Mouse (Mus musculus) cerebellum, postnatal 36 days (tissue): Measurements from ENCODE around the gene Reln.

Experiments used
- DNase-seq, 2 experiments: peaks; one replicate each; pipeline ENCODE4 v3.0.0; 2021 to 2022; ENCODE audit warnings: mixed read lengths in 2 of 2

Reln gene

GRCm38 (mm10) chr5:22307072-22307471, 37.4 kb downstream of the Reln start:
- peak in 1 of 2 experiments; percentile 54 for DNase-seq

DNA sequence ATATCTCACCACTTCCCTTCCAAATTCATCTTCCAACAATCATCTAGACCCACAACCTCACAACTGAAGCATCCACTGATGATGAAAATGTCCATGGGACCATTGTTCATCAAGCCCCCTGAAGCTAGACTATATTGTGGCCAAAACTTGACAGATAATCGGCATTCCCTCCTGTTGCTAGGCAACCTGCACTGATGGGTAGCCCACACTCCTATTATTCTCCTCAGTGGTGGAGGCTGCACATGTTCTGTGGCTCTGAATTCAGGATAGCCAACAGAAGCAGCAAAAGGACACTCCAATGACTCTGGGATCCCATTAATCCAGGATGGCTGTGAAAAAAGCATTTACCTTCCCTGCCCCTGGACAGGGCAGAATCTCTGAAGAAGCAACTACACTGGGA, 40.8 kb downstream of the Reln start:
- no peak for DNase-seq

DNA sequence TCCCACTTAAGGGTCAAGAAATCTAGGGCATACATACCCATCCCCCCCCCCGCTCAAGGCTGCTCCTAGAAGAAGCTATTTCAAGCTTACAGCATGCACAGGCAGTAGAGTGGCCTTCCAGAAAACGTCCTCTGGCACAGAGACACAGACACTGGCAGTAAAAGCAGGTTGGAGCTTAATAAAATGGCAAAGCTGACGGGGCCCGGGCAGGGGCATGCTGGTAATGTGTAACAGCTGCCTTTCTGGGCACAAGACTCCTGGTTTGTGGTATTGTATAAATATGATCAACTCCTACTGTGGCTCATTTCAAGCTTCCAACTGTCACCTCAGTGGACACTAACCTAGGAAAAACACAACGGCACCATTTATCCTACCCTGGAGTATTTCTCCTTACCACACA, 42.2 kb downstream of the Reln start:
- DNase-seq: peak; percentile 63 to 65

GRCm38 (mm10) chr5:22300788-22301187, 43.7 kb downstream of the Reln start:
- no peak for DNase-seq

GRCm38 (mm10) chr5:22300046-22300445, 44.5 kb downstream of the Reln start:
- DNase-seq: no peak

- no peak for DNase-seq
Measured at GRCm38 (mm10) chr5:22295161-22295560, 49.3 kb downstream of the Reln start.

GRCm38 (mm10) chr5:22291409-22291808, 53.1 kb downstream of the Reln start:
- no peak for DNase-seq

- DNase-seq: peak; percentile 29 to 43
Measured at GRCm38 (mm10) chr5:22285396-22285795, 59.1 kb downstream of the Reln start.

DNA sequence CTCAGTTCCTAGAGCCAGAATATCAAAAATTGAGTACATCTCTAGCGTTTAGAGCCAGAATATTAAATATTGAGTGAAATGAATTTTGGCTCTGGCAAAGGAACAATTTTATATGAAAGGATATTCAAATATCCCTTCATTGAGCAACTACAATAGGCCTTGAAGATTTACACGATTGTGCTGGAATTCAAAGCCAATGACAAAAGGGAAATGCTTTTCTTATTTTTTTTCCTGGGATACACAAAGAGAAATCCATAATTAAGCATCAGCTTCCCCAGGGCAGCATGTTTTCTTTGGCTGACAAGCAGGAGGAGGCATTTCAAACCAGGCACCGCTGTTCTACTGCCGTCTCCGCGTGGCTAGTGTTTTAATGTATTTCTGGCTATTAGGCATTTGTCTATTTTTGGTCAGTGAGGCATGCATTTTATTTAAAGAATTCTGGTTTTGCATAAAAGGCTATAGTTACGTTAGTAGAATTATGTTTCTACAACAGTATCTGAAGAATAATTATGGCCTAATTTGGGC, 62.3 kb downstream of the Reln start:
- no peak for DNase-seq

DNA sequence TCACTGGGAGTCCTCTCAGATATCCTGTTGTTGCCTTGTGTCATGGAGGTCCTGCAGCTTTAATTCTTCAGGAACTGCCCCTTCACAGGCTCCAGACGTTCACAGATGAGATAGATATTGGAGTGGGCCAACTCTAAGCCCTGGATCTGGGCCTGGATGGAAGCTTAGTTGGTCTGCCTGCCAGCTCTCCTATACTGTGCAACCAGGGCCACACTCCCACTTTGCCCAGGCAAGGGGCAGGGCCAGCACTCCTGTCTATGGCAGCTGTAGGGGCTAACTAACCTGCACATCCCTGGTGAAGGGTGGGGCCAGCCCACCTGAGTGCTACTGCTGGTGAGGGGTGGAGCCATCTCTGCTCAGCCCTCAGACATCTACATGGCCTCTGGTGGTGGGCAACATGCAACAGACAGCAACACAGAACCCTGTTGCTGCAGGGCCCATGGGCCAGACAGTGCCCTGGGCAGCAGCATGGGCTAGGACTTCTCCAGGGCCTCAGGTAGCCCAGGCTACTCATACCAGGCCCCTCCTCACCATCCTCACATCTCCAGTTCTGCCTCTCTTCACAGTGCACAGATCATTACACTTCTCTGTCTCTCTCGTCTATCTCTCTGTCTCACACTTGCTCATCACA, 63.9 kb downstream of the Reln start:
- no peak for DNase-seq

- DNase-seq: no peak
Measured at GRCm38 (mm10) chr5:22279201-22279600, 65.3 kb downstream of the Reln start.

DNA sequence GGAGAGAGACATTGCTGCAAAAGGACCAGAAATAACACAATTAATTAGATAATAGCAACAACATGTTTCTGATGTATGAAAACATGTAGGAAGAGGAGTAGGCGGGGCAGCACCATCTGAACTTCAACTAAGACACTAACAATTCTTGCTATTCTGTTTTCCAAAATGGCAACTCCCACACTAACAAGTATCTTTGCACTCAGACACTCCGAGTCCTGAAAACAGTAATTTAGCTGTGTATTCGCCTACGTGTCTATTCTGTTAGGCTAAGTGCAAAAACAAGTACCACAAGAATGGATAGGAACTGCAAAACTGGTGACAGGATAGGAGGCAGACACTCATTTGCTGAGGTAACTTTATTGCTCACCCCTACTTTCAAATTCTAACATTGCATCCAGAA, 70.4 kb downstream of the Reln start:
- DNase-seq: no peak

GRCm38 (mm10) chr5:22266489-22267301, 77.8 kb downstream of the Reln start:
- peak; percentile 28 to 56 for DNase-seq

DNA sequence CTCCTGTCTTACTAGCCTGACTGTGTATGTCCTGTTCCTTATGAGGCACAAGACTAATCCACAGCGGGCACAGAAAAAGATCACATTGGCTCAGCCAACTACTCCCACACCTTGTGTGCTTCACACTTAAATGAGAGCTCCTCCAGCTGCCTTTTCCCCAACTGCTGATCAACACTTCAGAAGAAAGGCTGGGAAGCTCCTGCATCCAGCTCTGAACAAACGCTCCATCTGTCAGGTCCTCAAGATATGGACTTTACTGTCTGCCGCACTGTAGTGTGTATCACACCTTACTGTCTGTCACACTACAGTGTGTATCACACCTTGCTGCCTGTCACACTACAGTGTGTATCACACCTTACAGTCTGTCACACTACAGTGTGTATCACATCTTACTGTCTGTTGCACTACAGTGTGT, 82.1 kb downstream of the Reln start:
- DNase-seq: no peak

GRCm38 (mm10) chr5:22255346-22255745, 89.2 kb downstream of the Reln start:
- no peak for DNase-seq

- no peak for DNase-seq
Measured at GRCm38 (mm10) chr5:22253910-22254309, 90.6 kb downstream of the Reln start.

DNA sequence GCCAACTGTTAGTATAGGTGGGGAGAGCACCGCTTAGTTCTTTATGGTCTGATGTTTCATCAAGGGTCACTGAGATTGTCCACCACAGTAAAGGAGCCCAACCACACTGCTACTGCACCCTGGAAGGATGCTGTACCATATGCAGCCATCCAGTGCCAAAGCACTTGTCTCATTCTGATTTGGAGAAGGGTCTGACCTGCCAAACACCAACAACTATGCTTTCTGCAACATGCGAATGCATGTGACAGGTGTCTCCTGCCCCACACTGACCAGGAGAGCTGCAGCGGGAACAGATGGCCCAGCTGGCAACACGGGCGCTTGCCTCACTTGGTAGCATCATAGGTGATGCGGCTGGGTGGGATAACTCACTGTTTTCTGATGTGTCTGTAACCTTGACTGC, 91.2 kb downstream of the Reln start:
- DNase-seq: peak; percentile 82 to 83

DNA sequence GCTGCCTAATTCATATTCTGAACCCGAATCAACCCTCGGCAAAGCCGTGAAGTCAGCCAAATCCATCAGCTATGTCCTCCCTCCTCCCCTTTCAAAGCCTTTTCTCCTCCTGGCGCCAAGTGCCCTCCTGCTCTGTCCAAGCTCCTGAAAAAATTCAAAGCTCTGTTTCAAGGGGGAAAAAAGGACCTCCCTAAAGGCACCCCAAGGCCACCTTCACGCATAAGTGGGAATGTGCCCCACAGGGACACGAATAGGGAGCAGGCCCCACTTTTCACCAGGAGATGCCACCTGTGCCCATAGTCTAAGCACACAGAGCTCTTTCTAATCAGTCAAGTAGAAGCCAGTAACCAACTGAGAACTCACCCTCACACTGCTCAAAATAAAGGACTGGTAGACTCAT, 96.7 kb downstream of the Reln start:
- DNase-seq: peak; percentile 40 to 53

DNA sequence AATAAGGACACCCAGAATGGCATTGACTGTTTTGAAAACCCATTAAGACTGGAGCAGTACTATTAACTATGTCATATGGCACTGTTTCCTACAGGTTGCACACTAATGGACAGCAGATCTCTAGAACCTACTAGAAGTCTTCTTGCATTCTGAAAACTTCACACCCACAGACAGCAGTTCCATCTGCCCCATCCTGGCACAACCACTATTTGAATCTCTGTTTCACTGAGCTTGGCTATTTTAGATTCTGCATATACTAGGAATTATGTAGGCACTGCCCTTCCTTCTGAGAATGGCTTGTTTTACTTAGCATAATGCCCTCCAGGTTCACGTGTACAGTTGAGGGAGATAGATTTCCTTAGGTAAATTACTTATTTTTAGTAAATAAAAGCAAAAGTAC, 99.4 kb downstream of the Reln start:
- no peak for DNase-seq

- DNase-seq: no peak
Measured at GRCm38 (mm10) chr5:22243538-22243937, 101.0 kb downstream of the Reln start.

DNA sequence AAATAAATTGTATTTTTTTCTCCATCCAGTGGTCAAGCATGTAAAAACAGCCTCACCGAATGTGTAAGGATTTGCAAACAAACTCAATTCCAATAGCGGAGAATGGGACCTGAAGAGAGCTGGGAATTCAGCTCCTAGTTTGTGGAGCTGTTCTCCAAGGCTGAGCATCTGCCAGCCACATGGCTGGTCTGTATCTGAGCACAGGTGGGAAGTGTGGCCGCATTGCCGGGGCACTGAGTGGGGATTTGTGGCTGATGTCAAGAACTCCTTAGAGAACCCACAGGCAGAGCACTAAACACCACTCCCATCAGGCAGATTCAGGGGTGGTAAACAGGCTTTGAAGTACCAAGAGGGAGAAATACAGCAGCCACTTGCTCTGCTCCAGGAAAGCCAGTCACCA, 102.9 kb downstream of the Reln start:
- peak; percentile 40 to 43 for DNase-seq

GRCm38 (mm10) chr5:22236801-22237200, 107.7 kb downstream of the Reln start:
- no peak for DNase-seq

DNA sequence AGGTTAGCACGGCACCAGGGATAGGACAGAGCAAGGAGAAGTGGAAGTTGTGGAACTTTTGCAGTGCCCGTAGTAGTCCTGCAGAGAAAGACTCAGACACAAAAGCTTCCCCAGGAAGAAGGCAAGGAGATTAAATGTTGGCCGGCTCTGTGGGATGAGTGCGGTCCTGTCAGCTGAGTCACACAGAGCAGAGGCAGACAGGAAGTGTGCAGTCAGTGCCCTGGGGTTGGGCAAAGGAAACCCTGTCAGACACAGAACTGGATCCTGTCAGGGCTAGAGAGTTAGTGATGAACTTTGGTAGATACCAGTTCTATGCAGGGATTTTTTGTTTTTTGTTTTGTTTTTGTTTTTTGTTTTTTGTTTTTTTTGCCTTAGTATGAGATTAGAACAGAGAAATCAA, 120.0 kb downstream of the Reln start:
- no peak for DNase-seq

DNA sequence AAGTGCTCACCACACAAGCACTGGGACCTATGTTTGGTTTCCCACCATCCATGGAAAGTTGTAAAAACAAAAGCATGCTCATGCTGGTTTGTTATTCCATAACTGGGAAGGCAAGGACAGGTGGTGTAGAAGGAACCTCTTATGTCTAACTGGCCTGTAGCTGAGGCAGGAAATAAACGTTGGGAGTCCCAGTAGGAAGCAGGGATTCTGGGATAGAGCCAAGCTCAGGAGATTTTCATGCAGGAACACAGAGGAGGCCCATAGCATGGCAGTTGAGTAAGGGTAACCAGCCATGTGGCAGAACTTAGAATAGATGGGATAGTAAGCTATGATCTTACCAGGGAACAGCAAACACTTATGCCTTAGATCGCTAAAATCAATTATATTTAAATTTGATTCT, 120.6 kb downstream of the Reln start:
- DNase-seq: peak in 1 of 2 experiments; percentile 9
